In the genomic region with DNA sequence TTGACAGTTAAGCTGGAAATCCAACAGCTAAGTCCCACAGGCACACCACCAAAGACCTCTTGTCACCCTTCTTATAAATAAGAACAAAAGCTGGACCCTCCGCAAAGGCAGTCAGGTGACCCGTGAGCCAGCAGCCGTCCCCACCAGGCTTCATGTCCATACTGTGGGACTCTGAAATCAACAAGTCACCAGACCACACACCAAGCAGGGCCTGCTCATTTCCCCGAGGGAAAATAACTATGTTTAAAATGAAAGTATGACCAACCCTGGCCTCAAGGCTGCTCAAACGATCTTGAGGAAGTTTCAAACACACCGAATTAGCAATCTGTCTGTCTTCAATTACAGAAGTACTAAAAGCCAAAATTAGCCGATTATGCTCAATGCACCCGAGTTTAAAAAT, we compare ENCODE assay signal across 11 mouse cellular contexts.
DNase-seq lines count a peak whose midpoint lies in the region; ATAC-seq and TF ChIP-seq lines count a peak whose summit lies in the region.
"Had no signal": no experiment of that assay in that cellular context is flagged by ENCODE, and none has a peak within 500 bp of the region (broad histone marks: within the 10 kb centered on the region; RNA-seq: fewer than 3 reads in every experiment).

No protein-coding gene starts in this region.

- intact Hi-C loops in heart, postnatal 25 days (cut with DNase I), result loop anchor here (5.0 kb wide), 1 partner anchor 76 kb away; no protein-coding TSS in a partner anchor

- H3K4me2 ChIP-seq in heart, embryonic 15.5 days, result peak overlapping the region; percentile 22
- H3K4me2 ChIP-seq in CH12.LX (ENCODE audit: insufficient read depth, low read depth, poor library complexity, severe bottlenecking), result peak overlapping the region; percentile 99
- H3K4me2 ChIP-seq: hindbrain, embryonic 15.5 days had no signal

- DNase-seq in heart, postnatal 25 days (ENCODE audit: low spot score), result no peak
- peak; percentile 51 for DNase-seq in 3134 (ENCODE audit: extremely low read depth, insufficient read length, low spot score)
- no peak for DNase-seq in CH12.LX (ENCODE audit: extremely low read depth)
- no peak for DNase-seq in ovary, adult 18-20 months (ENCODE audit: low spot score)
- no peak for DNase-seq in right cerebral cortex, postnatal 36 days (ENCODE audit: low spot score in 2 of 2)
- DNase-seq: adrenal gland, postnatal 10 days; kidney, adult 9 months had no signal

- peak; percentile 34 for TF ChIP-seq EP300 in CH12.LX (IDR thresholded peaks at IDR 0.05; ENCODE audit: low read length)

- peaks cover 50% of the 10 kb centered on the region for H3K4me1 ChIP-seq in heart, embryonic 15.5 days (replicated peaks)
- H3K4me1 ChIP-seq in CH12.LX (ENCODE audit: control insufficient read depth in 1 of 2, insufficient read depth in 2 of 2), result peaks cover 18 to 75% of the 10 kb centered on the region in 2 experiments
- H3K4me1 ChIP-seq in embryonic fibroblast, embryonic 13.5 days (ENCODE audit: control insufficient read depth, insufficient read depth, low read length), result peaks cover 38% of the 10 kb centered on the region

- H3K9ac ChIP-seq in heart, embryonic 15.5 days, result no peak overlapping the region
- peak overlapping the region; percentile 40 for H3K9ac ChIP-seq in CH12.LX (ENCODE audit: insufficient read depth, low read depth)
- H3K9ac ChIP-seq: hindbrain, embryonic 15.5 days had no signal

- ATAC-seq in heart, embryonic 15.5 days (replicated peaks; ENCODE audit: insufficient number of reproducible peaks, insufficient read depth, low FRiP score, low read depth), result no peak

- peak overlapping the region; percentile 24; the same call in 1 of the 2 replicates for H3K27ac ChIP-seq in heart, embryonic 15.5 days
- peak overlapping the region; percentile 28; the same call in 1 of the 2 replicates for H3K27ac ChIP-seq in CH12.LX (ENCODE audit: insufficient read depth, low read depth)
- peak overlapping the region; percentile 74 for H3K27ac ChIP-seq in embryonic fibroblast, embryonic 13.5 days (ENCODE audit: insufficient read depth, low read length)
- H3K27ac ChIP-seq: hindbrain, embryonic 15.5 days; left cerebral cortex, adult 2 months had no signal

- 43% methylated on average over 8 of the region's 8 CpGs for whole genome bisulfite sequencing in heart, embryonic 15.5 days

- TF ChIP-seq POLR2A in CH12.LX (IDR thresholded peaks at IDR 0.05; ENCODE audit: low read depth, low read length), result no peak
- TF ChIP-seq POLR2A in embryonic fibroblast, embryonic 13.5 days (IDR thresholded peaks at IDR 0.05; ENCODE audit: low read depth, low read length), result no peak

- in situ Hi-C loops in CH12.LX (cut with MboI; ENCODE audit: low pct_ligation_motif_present, low pct_unique_long_range_greater_than_20kb, low sequenced_read_pairs), result no loop called here

- H3K79me2 ChIP-seq in CH12.LX (replicated peaks; ENCODE audit: control insufficient read depth, extremely low read depth, insufficient read depth, poor library complexity, severe bottlenecking), result no peaks in the 10 kb centered on the region; the same call in 1 of the 2 replicates

- H3K4me3 ChIP-seq in heart, embryonic 15.5 days, result no peak overlapping the region
- H3K4me3 ChIP-seq in CH12.LX (replicated peaks in 1 of 3; ENCODE audit: low read depth in 2 of 3, low read length in 2 of 3, poor library complexity in 1 of 3), result peak overlapping the region in 2 of 3 experiments; percentile 12 to 42
- no peak overlapping the region for H3K4me3 ChIP-seq in embryonic fibroblast, embryonic 13.5 days (ENCODE audit: insufficient read depth, low read length)
- H3K4me3 ChIP-seq: hindbrain, embryonic 15.5 days; left cerebral cortex, adult 2 months had no signal

- no peaks in the 10 kb centered on the region for H3K9me3 ChIP-seq in heart, embryonic 15.5 days (replicated peaks)
- no peaks in the 10 kb centered on the region for H3K9me3 ChIP-seq in CH12.LX (replicated peaks; ENCODE audit: low read length)
- H3K9me3 ChIP-seq: hindbrain, embryonic 15.5 days had no signal

- no peak for TF ChIP-seq CTCF in CH12.LX (conservative IDR thresholded peaks at IDR 0.05 in 1 of 2, IDR thresholded peaks at IDR 0.05 in 1 of 2; ENCODE audit: low read depth in 2 of 2, low read length in 2 of 2)
- TF ChIP-seq CTCF in embryonic fibroblast, embryonic 13.5 days (IDR thresholded peaks at IDR 0.05; ENCODE audit: borderline replicate concordance, insufficient read depth, low read length), result no peak

- H3K27me3 ChIP-seq in heart, embryonic 15.5 days, result no peaks in the 10 kb centered on the region
- no peaks in the 10 kb centered on the region for H3K27me3 ChIP-seq in CH12.LX (replicated peaks)

- dilution Hi-C loops in CH12.LX (cut with MboI; ENCODE audit: extremely low pct_ligation_motif_present, extremely low pct_unique_long_range_greater_than_20kb, low sequenced_read_pairs), result no loop called here

- no peaks in the 10 kb centered on the region for H3K36me3 ChIP-seq in heart, embryonic 15.5 days
- peaks cover 0 to 7% of the 10 kb centered on the region in 2 experiments for H3K36me3 ChIP-seq in CH12.LX (replicated peaks in 1 of 2; ENCODE audit: control insufficient read depth in 1 of 2, insufficient read depth in 1 of 2, low read length in 1 of 2)
- H3K36me3 ChIP-seq: hindbrain, embryonic 15.5 days had no signal

- TF ChIP-seq RAD21 in CH12.LX (IDR thresholded peaks at IDR 0.05; ENCODE audit: low read depth, low read length), result no peak; the same call in 1 of the 2 replicates

TF ChIP-seq in CH12.LX, 34 proteins besides CTCF, POLR2A, EP300 and RAD21:
- TF ChIP-seq NELFE (IDR thresholded peaks at IDR 0.05; ENCODE audit: low read depth, low read length) (no peak), USF2 (conservative IDR thresholded peaks at IDR 0.05; ENCODE audit: low read depth, low read length) (no peak), ETS1 (conservative IDR thresholded peaks at IDR 0.05; ENCODE audit: low read depth, low read length) (peak; percentile 66), BHLHE40 (IDR thresholded peaks at IDR 0.05; ENCODE audit: low read depth, low read length) (peak; percentile 93), MAFK (IDR thresholded peaks at IDR 0.05; ENCODE audit: insufficient replicate concordance, low read length) (0 out of 2 replicates have a peak, but pooled peaks have one; percentile 7), NRF1 (IDR thresholded peaks at IDR 0.05; ENCODE audit: low read depth, low read length) (no peak), SIN3A (IDR thresholded peaks at IDR 0.05; ENCODE audit: low read length) (no peak), MEF2A (IDR thresholded peaks at IDR 0.05; ENCODE audit: borderline replicate concordance, low read depth, low read length) (peak; percentile 63; the same call in 1 of the 2 replicates), UBTF (IDR thresholded peaks at IDR 0.05; ENCODE audit: low read depth, low read length) (no peak), CHD2 (IDR thresholded peaks at IDR 0.05; ENCODE audit: low read length) (no peak)

Comparison
In these comparisons a context has a peak if more than half of its experiments do, and no peak if none do; other contexts are left out.
1. H3K27ac ChIP-seq: peak in every context shown above with its lines; median percentile 74 in embryonic fibroblast, embryonic 13.5 days; 28 in CH12.LX; 24 in heart, embryonic 15.5 days.
2. H3K4me3 ChIP-seq: peak in CH12.LX (2 of 3); none in heart, embryonic 15.5 days (single experiment) and embryonic fibroblast, embryonic 13.5 days (single experiment).